Mouse (Mus musculus) limb, embryonic 12.5 days (tissue): ENCODE measurements around the gene Fgfr1op. TPM values are rescaled to one million over a fixed set of nuclear protein-coding genes. Genes with fewer than 3 reads are reported as not detected.

Source experiments
- polyA plus RNA-seq: library from polyadenylated mRNA; unstranded; fragments of >200 nt; fragmentation: Nextera tagmentation; extraction: Ambion mirVana; gene quantifications from 2 replicates; pipeline ENCODE4 v1.2.1, GENCODE M21; 2016

Gene Fgfr1op
- polyA plus RNA-seq, 1 experiment from 2014 or later, result 49.8 TPM

Other genes starting within 250 kb of the Fgfr1op start
- gene Tagap, start 239.5 kb upstream of the Fgfr1op start, polyA plus RNA-seq, result 0.41 and 0.50 TPM in 2 replicates
- gene Rsph3a, start 219.9 kb upstream of the Fgfr1op start, polyA plus RNA-seq, result 46.9 and 52.0 TPM in 2 replicates
- 0.24 TPM in 1 of 2 replicates, not detected in the other for gene Gm49673, start 17.7 kb upstream of the Fgfr1op start, polyA plus RNA-seq
- 21.4 and 25.2 TPM in 2 replicates for gene Rnaset2a, start 17.4 kb upstream of the Fgfr1op start, polyA plus RNA-seq
- gene Ccr6, start 70.5 kb downstream of the Fgfr1op start, polyA plus RNA-seq, result not detected in 2 replicates
- gene Mpc1, start 117.4 kb downstream of the Fgfr1op start, polyA plus RNA-seq, result 106 and 119 TPM in 2 replicates
- 58.7 and 62.4 TPM in 2 replicates for gene Sft2d1, start 145.6 kb downstream of the Fgfr1op start, polyA plus RNA-seq
- gene Prr18, start 172.0 kb downstream of the Fgfr1op start, polyA plus RNA-seq, result 0.54 and 0.60 TPM in 2 replicates
- gene T2, start 190.5 kb downstream of the Fgfr1op start, polyA plus RNA-seq, result 1.4 and 1.6 TPM in 2 replicates